Mouse (Mus musculus): ENCODE measurements around the gene Serf2.
A peak's percentile ranks its signal among the peaks of the same experiment; 100 is the strongest.
"Not testable (repeated sequence)": the region's sequence is repeated elsewhere in the genome, so short reads cannot be mapped to it uniquely, and the experiment has no call there.

Serf2 gene

GRCm38 (mm10) chr2:121448136-121448535 lies 859 bp upstream of the Serf2 start:
- no peak for DNase-seq (ENCODE audit: low spot score)

- no peak for DNase-seq (ENCODE audit: low spot score)
These were observed 583 bp downstream of the Serf2 start for GRCm38 (mm10) chr2:121449545-121450011.

- DNase-seq (ENCODE audit: low spot score), result no peak
These were observed 1.1 kb downstream of the Serf2 start for GRCm38 (mm10) chr2:121450093-121450492.

- DNase-seq (ENCODE audit: low spot score), result no peak
These were observed 3.4 kb downstream of the Serf2 start for GRCm38 (mm10) chr2:121452361-121452760.

GRCm38 (mm10) chr2:121452990-121453389 lies 4.0 kb downstream of the Serf2 start, which contains the start of gene Hypk:
Gene Hypk (plus strand): TSS chr2:121453290.
- no peak for DNase-seq (ENCODE audit: low spot score)

GRCm38 (mm10) chr2:121453917-121454316 lies 4.9 kb downstream of the Serf2 start:
- DNase-seq (ENCODE audit: low spot score), result no peak

GRCm38 (mm10) chr2:121455534-121455933 lies 6.5 kb downstream of the Serf2 start:
- no peak for DNase-seq (ENCODE audit: low spot score)

- DNase-seq (ENCODE audit: low spot score), result peak; percentile 65
These were observed 8.0 kb downstream of the Serf2 start, which contains the start of gene Serinc4 for GRCm38 (mm10) chr2:121456692-121457642. Gene Serinc4 (minus strand): TSS chr2:121456781.

- DNase-seq (ENCODE audit: low spot score), result no peak
These were observed 11.1 kb downstream of the Serf2 start for GRCm38 (mm10) chr2:121460071-121460470.

- DNase-seq (ENCODE audit: low spot score), result not testable (repeated sequence)
These were observed 20.0 kb downstream of the Serf2 start for GRCm38 (mm10) chr2:121468982-121469381.

- not testable (repeated sequence) for DNase-seq (ENCODE audit: low spot score)
These were observed 23.8 kb downstream of the Serf2 start for GRCm38 (mm10) chr2:121472783-121473182.

- DNase-seq (ENCODE audit: low spot score), result peak; percentile 36
These were observed 24.5 kb downstream of the Serf2 start, which contains the start of gene Mfap1b for GRCm38 (mm10) chr2:121473301-121474179. Gene Mfap1b (minus strand): TSS chr2:121474067.

- no peak for DNase-seq (ENCODE audit: low spot score)
These were observed 25.2 kb downstream of the Serf2 start for GRCm38 (mm10) chr2:121474180-121474535.

- not testable (repeated sequence) for DNase-seq (ENCODE audit: low spot score)
These were observed 26.3 kb downstream of the Serf2 start for GRCm38 (mm10) chr2:121475306-121475705.

- no peak for DNase-seq (ENCODE audit: low spot score)
These were observed 28.7 kb downstream of the Serf2 start for GRCm38 (mm10) chr2:121477491-121478266.

- no peak for DNase-seq (ENCODE audit: low spot score)
These were observed 31.5 kb downstream of the Serf2 start for GRCm38 (mm10) chr2:121480498-121480897.

- DNase-seq (ENCODE audit: low spot score), result not testable (repeated sequence)
These were observed 31.9 kb downstream of the Serf2 start for GRCm38 (mm10) chr2:121480916-121481315.

GRCm38 (mm10) chr2:121483576-121483975 lies 34.6 kb downstream of the Serf2 start:
- DNase-seq (ENCODE audit: low spot score), result no peak

GRCm38 (mm10) chr2:121484403-121484802 lies 35.4 kb downstream of the Serf2 start:
- not testable (repeated sequence) for DNase-seq (ENCODE audit: low spot score)

- not testable (repeated sequence) for DNase-seq (ENCODE audit: low spot score)
These were observed 52.6 kb downstream of the Serf2 start for GRCm38 (mm10) chr2:121501550-121501949.
